Mouse (Mus musculus): ENCODE measurements around the gene Krtap17-1. TPM values are rescaled to one million over a fixed set of nuclear protein-coding genes. Genes with fewer than 3 reads are reported as not detected.

The Krtap17-1 gene
- polyA plus RNA-seq, 1 experiment = not detected

DNA sequence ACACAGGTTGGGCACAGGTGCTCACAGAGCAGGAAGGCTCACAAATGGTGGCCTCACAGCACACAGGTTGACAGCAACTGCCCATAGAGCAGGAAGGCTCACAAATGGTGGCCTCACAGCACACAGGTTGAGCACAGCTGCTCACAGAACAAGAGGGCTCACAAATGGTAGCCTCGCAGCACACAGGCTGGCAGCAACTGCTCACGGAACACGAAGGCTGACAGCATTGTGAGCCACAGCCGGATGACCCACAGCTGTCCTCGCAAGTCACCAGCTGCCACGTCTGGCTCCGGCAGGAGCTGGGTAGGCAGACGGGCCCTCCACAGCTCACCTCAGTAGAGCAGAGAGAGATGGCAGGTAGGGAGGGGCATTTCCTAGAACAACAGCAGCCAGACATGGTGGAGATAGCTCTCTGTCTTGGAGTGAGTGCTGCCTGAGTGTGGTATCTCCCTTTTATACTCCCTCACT is 7.6 kb downstream of the Krtap17-1 start, which contains the start of gene Krtap16-1:
Krtap16-1 (minus strand) TSS at position 418 of the 468 bp plus-strand sequence.
- WGBS = 80% methylated on average over 8 of the region's 8 CpGs
- no peak within 1 kb of the TSS for H3K27ac ChIP-seq (ENCODE audit: control insufficient read depth, insufficient read depth, low read depth, low read length, poor library complexity)
- no peaks in the 10 kb centered on the region; the same call in 1 of the 2 replicates for H3K4me1 ChIP-seq (ENCODE audit: control insufficient read depth, insufficient read depth, low read length)
- no peak within 1 kb of the TSS for H3K4me3 ChIP-seq (replicated peaks; ENCODE audit: control insufficient read depth, low read depth, low read length)
- TF ChIP-seq CTCF (IDR thresholded peaks at IDR 0.05; ENCODE audit: control insufficient read depth, insufficient read depth, low read length) = no peak
- TF ChIP-seq POLR2A (IDR thresholded peaks at IDR 0.05; ENCODE audit: borderline replicate concordance, control insufficient read depth, low read depth, low read length) = no peak

DNA sequence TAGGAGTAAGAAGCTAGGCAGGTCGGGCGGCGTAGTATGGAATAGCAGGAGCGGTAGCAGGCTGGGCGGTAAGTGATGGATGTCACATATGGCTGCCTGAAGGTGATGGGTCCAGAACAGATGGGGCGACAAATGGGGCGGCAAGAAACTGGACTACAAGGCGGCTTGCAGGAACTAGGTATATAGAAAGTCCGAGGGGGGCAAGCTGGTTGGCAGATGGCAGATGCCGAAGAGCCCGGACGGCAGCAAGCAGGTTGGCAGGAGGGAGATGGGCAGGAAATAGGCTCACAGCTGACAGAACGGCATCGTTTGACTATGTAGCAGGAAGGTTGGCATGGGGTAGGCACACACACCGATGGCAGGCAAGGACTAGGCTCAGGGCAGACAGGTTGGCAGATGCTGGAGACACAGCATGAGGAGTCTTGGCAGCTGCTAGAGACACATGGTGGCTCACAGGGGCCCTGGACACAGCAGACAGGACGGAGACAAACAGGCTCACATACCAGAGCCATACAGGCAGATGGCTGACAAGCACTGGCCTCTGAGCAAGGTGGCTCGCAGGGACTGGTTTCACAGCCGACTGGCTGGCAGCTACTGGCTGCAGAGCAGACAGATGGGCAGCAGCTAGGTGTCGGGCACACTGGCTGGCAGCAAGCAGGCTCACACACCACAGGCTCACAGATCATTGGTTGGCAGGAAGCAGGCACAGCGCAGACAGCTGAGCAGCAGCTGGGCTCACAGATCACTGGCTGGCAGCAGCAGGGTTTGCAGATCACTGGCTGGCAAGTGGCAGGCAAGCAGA is 8.3 kb downstream of the Krtap17-1 start:
- Histone ChIP-seq H3K4me3 (replicated peaks; ENCODE audit: control insufficient read depth, low read depth, low read length) (no peak overlapping the region), H3K27ac (ENCODE audit: control insufficient read depth, insufficient read depth, low read depth, low read length, poor library complexity) (no peak overlapping the region), H3K4me1 (ENCODE audit: control insufficient read depth, insufficient read depth, low read length) (no peaks in the 10 kb centered on the region)
- WGBS = 80% methylated on average over 20 of the region's 20 CpGs
- TF ChIP-seq CTCF (IDR thresholded peaks at IDR 0.05; ENCODE audit: control insufficient read depth, insufficient read depth, low read length) = no peak
- no peak for TF ChIP-seq POLR2A (IDR thresholded peaks at IDR 0.05; ENCODE audit: borderline replicate concordance, control insufficient read depth, low read depth, low read length)

DNA sequence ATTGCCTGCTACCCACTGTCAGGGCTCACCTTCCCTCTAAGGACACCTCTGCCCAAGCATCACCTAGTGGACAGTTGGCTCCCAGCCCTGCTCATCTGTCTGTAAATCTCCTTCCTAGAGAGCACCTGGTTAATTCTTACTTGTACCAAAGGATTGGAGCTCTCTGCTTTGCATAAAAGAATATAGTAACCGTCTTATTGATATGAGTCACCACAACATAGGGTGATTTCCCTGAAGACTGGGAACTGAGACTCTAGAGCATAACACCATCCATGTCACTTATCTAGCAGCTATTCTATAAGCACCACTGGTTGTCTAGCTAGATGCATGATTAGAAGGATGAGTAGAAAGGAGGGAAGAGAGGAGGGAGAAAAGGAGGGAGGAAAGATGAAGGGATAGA is 10.4 kb downstream of the Krtap17-1 start:
- WGBS = 79% methylated on average over 1 of the region's 1 CpGs
- H3K4me1 ChIP-seq (ENCODE audit: control insufficient read depth, insufficient read depth, low read length) = no peaks in the 10 kb centered on the region
- no peak overlapping the region for H3K27ac ChIP-seq (ENCODE audit: control insufficient read depth, insufficient read depth, low read depth, low read length, poor library complexity)
- no peak overlapping the region for H3K4me3 ChIP-seq (replicated peaks; ENCODE audit: control insufficient read depth, low read depth, low read length)
- TF ChIP-seq CTCF (IDR thresholded peaks at IDR 0.05; ENCODE audit: control insufficient read depth, insufficient read depth, low read length) (no peak), POLR2A (IDR thresholded peaks at IDR 0.05; ENCODE audit: borderline replicate concordance, control insufficient read depth, low read depth, low read length) (no peak)

DNA sequence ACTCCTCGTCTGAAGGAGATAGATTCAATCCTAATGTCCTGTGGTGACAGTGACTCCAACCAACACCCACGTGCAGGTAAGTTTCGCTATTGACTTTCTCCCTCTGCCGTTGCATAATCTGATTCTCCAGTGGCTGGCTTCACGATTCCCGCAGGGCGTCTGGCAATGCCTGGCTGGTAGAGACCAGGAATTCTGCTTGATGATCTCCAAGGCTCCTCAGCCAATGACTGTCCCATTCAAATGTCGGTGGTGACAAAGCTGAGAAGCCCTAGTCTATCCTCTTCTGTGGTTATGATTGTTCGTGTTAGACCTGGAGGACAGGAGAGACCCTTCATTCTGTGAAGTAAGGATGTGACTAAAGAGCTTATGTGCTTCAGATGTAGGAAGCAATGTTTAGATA is 11.1 kb downstream of the Krtap17-1 start:
- Histone ChIP-seq H3K27ac (ENCODE audit: control insufficient read depth, insufficient read depth, low read depth, low read length, poor library complexity) (no peak overlapping the region), H3K4me3 (replicated peaks; ENCODE audit: control insufficient read depth, low read depth, low read length) (no peak overlapping the region), H3K4me1 (ENCODE audit: control insufficient read depth, insufficient read depth, low read length) (no peaks in the 10 kb centered on the region)
- 80% methylated on average over 9 of the region's 9 CpGs for WGBS
- TF ChIP-seq CTCF (IDR thresholded peaks at IDR 0.05; ENCODE audit: control insufficient read depth, insufficient read depth, low read length) (no peak), POLR2A (IDR thresholded peaks at IDR 0.05; ENCODE audit: borderline replicate concordance, control insufficient read depth, low read depth, low read length) (no peak)

DNA sequence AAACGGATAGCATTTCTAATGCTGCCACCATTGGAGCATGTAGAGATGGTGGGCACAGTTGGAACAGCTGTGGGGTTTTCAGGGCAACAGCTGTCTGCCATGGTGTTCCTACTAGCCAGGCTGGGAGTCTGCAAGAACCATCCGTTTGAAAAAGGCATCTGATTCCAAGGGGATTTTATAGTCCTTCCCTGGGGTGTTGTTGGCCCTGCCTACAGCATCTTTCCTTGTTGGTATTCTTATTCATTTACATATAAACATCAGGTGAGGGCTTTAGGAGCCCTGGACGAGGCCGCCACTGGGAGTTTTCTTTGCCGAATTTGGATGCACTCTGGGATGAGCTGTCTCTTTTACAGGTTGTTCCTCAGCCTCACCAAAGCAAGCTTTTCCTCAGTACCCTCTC is 14.8 kb downstream of the Krtap17-1 start, which contains the start of gene Krtap29-1:
Krtap29-1 (minus strand) TSS at position 101 of the 400 bp plus-strand sequence.
- no peak for TF ChIP-seq CTCF (IDR thresholded peaks at IDR 0.05; ENCODE audit: control insufficient read depth, insufficient read depth, low read length)
- TF ChIP-seq POLR2A (IDR thresholded peaks at IDR 0.05; ENCODE audit: borderline replicate concordance, control insufficient read depth, low read depth, low read length) = no peak
- Histone ChIP-seq H3K4me1 (ENCODE audit: control insufficient read depth, insufficient read depth, low read length) (no peaks in the 10 kb centered on the region), H3K27ac (ENCODE audit: control insufficient read depth, insufficient read depth, low read depth, low read length, poor library complexity) (no peak within 1 kb of the TSS), H3K4me3 (replicated peaks; ENCODE audit: control insufficient read depth, low read depth, low read length) (no peak within 1 kb of the TSS)
- 71% methylated on average over 5 of the region's 5 CpGs for WGBS

DNA sequence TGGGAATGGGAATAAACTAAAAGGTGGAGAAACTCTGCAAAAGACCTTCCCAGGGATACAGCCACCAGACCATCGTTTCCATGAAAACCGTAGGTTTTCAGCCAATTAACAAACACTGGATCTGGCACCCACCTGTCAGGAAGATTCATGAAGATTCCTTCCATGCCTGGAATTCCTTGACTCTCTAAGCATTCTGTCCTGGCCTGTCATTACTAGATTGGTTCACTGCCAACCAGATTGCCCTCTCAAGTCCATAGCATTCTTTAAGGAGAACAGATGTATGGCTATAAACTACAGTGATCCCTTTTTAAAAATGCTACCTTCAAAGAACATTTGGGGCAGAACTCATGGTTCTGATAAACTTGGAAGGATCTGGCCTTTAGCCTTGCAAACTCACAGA is 27.8 kb downstream of the Krtap17-1 start:
- 27% methylated on average over 2 of the region's 2 CpGs for WGBS
- Histone ChIP-seq H3K27ac (ENCODE audit: control insufficient read depth, insufficient read depth, low read depth, low read length, poor library complexity) (no peak overlapping the region), H3K4me1 (ENCODE audit: control insufficient read depth, insufficient read depth, low read length) (no peaks in the 10 kb centered on the region), H3K4me3 (replicated peaks; ENCODE audit: control insufficient read depth, low read depth, low read length) (no peak overlapping the region)
- TF ChIP-seq CTCF (IDR thresholded peaks at IDR 0.05; ENCODE audit: control insufficient read depth, insufficient read depth, low read length) (no peak), POLR2A (IDR thresholded peaks at IDR 0.05; ENCODE audit: borderline replicate concordance, control insufficient read depth, low read depth, low read length) (no peak)

DNA sequence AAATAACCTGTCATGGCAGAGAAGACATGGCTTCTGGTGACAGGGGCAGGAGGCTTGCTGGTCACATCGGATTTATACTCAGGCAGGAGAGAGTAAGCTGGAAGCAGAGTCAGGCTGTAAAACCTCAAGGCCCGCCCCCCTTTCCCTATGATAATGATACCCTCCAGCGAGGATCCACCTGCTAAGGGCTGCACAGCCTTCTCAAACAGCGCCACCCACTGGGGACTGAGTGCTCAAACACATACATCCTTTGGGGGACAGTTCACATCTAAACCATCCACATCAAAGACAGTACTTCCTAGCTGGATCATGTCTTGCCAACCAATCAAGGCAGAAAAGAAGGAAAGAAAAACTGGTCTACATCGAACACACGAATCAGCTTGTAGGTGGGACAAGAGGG is 29.6 kb downstream of the Krtap17-1 start:
- no peak overlapping the region for H3K4me3 ChIP-seq (replicated peaks; ENCODE audit: control insufficient read depth, low read depth, low read length)
- WGBS = 55% methylated on average over 6 of the region's 6 CpGs

DNA sequence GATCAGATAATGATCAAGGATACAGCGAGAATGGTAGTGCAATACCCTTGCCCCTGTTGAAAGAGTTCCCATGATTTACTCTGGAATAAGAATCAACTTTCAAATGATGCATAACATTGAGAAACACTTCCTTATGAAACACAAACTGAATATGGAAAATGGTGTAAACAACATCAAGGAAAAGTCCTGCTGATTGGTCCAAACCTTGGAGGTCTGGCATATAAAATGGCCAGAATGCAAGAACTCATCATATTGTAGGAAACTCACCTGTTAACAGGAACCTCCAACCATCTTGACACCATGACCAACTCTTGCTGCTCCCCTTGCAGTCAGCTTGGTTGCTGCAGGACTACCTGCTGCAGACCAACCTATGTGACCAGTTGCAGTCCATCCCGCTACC is 45.6 kb downstream of the Krtap17-1 start, which contains the start of gene Krtap9-5:
Krtap9-5 (plus strand) TSS at position 301 of the 400 bp plus-strand sequence.
- WGBS = 84% methylated on average over 2 of the region's 2 CpGs
- Histone ChIP-seq H3K4me3 (replicated peaks; ENCODE audit: control insufficient read depth, low read depth, low read length) (no peak within 1 kb of the TSS), H3K4me1 (ENCODE audit: control insufficient read depth, insufficient read depth, low read length) (no peaks in the 10 kb centered on the region), H3K27ac (ENCODE audit: control insufficient read depth, insufficient read depth, low read depth, low read length, poor library complexity) (no peak within 1 kb of the TSS)
- TF ChIP-seq POLR2A (IDR thresholded peaks at IDR 0.05; ENCODE audit: borderline replicate concordance, control insufficient read depth, low read depth, low read length) = no peak
- no peak for TF ChIP-seq CTCF (IDR thresholded peaks at IDR 0.05; ENCODE audit: control insufficient read depth, insufficient read depth, low read length)

More for the DNA sequence above, 29.6 kb downstream of the Krtap17-1 start:
- H3K4me1 ChIP-seq (ENCODE audit: control insufficient read depth, insufficient read depth, low read length) = no peaks in the 10 kb centered on the region
- H3K27ac ChIP-seq (ENCODE audit: control insufficient read depth, insufficient read depth, low read depth, low read length, poor library complexity) = no peak overlapping the region
- no peak for TF ChIP-seq CTCF (IDR thresholded peaks at IDR 0.05; ENCODE audit: control insufficient read depth, insufficient read depth, low read length)
- TF ChIP-seq POLR2A (IDR thresholded peaks at IDR 0.05; ENCODE audit: borderline replicate concordance, control insufficient read depth, low read depth, low read length) = no peak

Other genes with a start within 250 kb of the Krtap17-1 start
- not detected in 2 replicates for gene Gm11595, start 221.1 kb downstream of the Krtap17-1 start, polyA plus RNA-seq (2011; ENCODE audit: insufficient read depth, insufficient read length, low replicate concordance, missing spikeins)
- not detected in 2 replicates for gene Krtap4-8, start 213.3 kb downstream of the Krtap17-1 start, polyA plus RNA-seq (2011; ENCODE audit: insufficient read depth, insufficient read length, low replicate concordance, missing spikeins)
- gene Krtap4-9, start 208.8 kb downstream of the Krtap17-1 start, polyA plus RNA-seq (2011; ENCODE audit: insufficient read depth, insufficient read length, low replicate concordance, missing spikeins) = not detected in 2 replicates
- not detected in 2 replicates for gene Gm11596, start 200.5 kb downstream of the Krtap17-1 start, polyA plus RNA-seq (2011; ENCODE audit: insufficient read depth, insufficient read length, low replicate concordance, missing spikeins)
- not detected in 2 replicates for gene Gm11569, start 195.1 kb downstream of the Krtap17-1 start, polyA plus RNA-seq (2011; ENCODE audit: insufficient read depth, insufficient read length, low replicate concordance, missing spikeins)
- gene Gm11554, start 189.5 kb downstream of the Krtap17-1 start, polyA plus RNA-seq (2011; ENCODE audit: insufficient read depth, insufficient read length, low replicate concordance, missing spikeins) = not detected in 2 replicates
- not detected in 2 replicates for gene Krtap4-13, start 184.1 kb downstream of the Krtap17-1 start, polyA plus RNA-seq (2011; ENCODE audit: insufficient read depth, insufficient read length, low replicate concordance, missing spikeins)
- gene Gm11564, start 178.3 kb downstream of the Krtap17-1 start, polyA plus RNA-seq (2011; ENCODE audit: insufficient read depth, insufficient read length, low replicate concordance, missing spikeins) = not detected in 2 replicates
- not detected in 2 replicates for gene 2300003K06Rik, start 155.9 kb downstream of the Krtap17-1 start, polyA plus RNA-seq (2011; ENCODE audit: insufficient read depth, insufficient read length, low replicate concordance, missing spikeins)
- not detected in 2 replicates for gene Krtap4-16, start 142.4 kb downstream of the Krtap17-1 start, polyA plus RNA-seq (2011; ENCODE audit: insufficient read depth, insufficient read length, low replicate concordance, missing spikeins)
- not detected in 2 replicates for gene Gm11568, start 136.1 kb downstream of the Krtap17-1 start, polyA plus RNA-seq (2011; ENCODE audit: insufficient read depth, insufficient read length, low replicate concordance, missing spikeins)
- not detected in 2 replicates for gene Gm11559, start 129.5 kb downstream of the Krtap17-1 start, polyA plus RNA-seq (2011; ENCODE audit: insufficient read depth, insufficient read length, low replicate concordance, missing spikeins)
- not detected in 2 replicates for gene Krtap9-1, start 120.6 kb downstream of the Krtap17-1 start, polyA plus RNA-seq (2011; ENCODE audit: insufficient read depth, insufficient read length, low replicate concordance, missing spikeins)
- not detected in 2 replicates for gene Gm11567, start 114.8 kb downstream of the Krtap17-1 start, polyA plus RNA-seq (2011; ENCODE audit: insufficient read depth, insufficient read length, low replicate concordance, missing spikeins)
- not detected in 2 replicates for gene Krtap31-1, start 86.1 kb downstream of the Krtap17-1 start, polyA plus RNA-seq (2011; ENCODE audit: insufficient read depth, insufficient read length, low replicate concordance, missing spikeins)
- not detected in 2 replicates for gene Gm11565, start 79.2 kb downstream of the Krtap17-1 start, polyA plus RNA-seq (2011; ENCODE audit: insufficient read depth, insufficient read length, low replicate concordance, missing spikeins)
- not detected in 2 replicates for gene Krtap31-2, start 57.7 kb downstream of the Krtap17-1 start, polyA plus RNA-seq (2011; ENCODE audit: insufficient read depth, insufficient read length, low replicate concordance, missing spikeins)
- not detected in 2 replicates for gene Krtap9-5, start 45.5 kb downstream of the Krtap17-1 start, polyA plus RNA-seq (2011; ENCODE audit: insufficient read depth, insufficient read length, low replicate concordance, missing spikeins)
- gene Krtap29-1, start 14.9 kb downstream of the Krtap17-1 start, polyA plus RNA-seq (2011; ENCODE audit: insufficient read depth, insufficient read length, low replicate concordance, missing spikeins) = not detected in 2 replicates
- gene Krtap16-1, start 7.4 kb downstream of the Krtap17-1 start, polyA plus RNA-seq (2011; ENCODE audit: insufficient read depth, insufficient read length, low replicate concordance, missing spikeins) = not detected in 2 replicates
- not detected in 2 replicates for gene Krt33a, start 22.2 kb upstream of the Krtap17-1 start, polyA plus RNA-seq (2011; ENCODE audit: insufficient read depth, insufficient read length, low replicate concordance, missing spikeins)
- gene Krt33b, start 35.9 kb upstream of the Krtap17-1 start, polyA plus RNA-seq (2011; ENCODE audit: insufficient read depth, insufficient read length, low replicate concordance, missing spikeins) = not detected in 2 replicates
- gene Krt34, start 47.6 kb upstream of the Krtap17-1 start, polyA plus RNA-seq (2011; ENCODE audit: insufficient read depth, insufficient read length, low replicate concordance, missing spikeins) = not detected in 2 replicates
- gene Krt31, start 56.6 kb upstream of the Krtap17-1 start, polyA plus RNA-seq (2011; ENCODE audit: insufficient read depth, insufficient read length, low replicate concordance, missing spikeins) = not detected in 2 replicates
- not detected in 2 replicates for gene Krt32, start 94.2 kb upstream of the Krtap17-1 start, polyA plus RNA-seq (2011; ENCODE audit: insufficient read depth, insufficient read length, low replicate concordance, missing spikeins)
- gene Krt35, start 102.2 kb upstream of the Krtap17-1 start, polyA plus RNA-seq (2011; ENCODE audit: insufficient read depth, insufficient read length, low replicate concordance, missing spikeins) = not detected in 2 replicates
- gene Krt36, start 111.6 kb upstream of the Krtap17-1 start, polyA plus RNA-seq (2011; ENCODE audit: insufficient read depth, insufficient read length, low replicate concordance, missing spikeins) = not detected in 2 replicates
- 4.1 TPM in 1 of 2 replicates, not detected in the other for gene Krt13, start 127.6 kb upstream of the Krtap17-1 start, polyA plus RNA-seq (2011; ENCODE audit: insufficient read depth, insufficient read length, low replicate concordance, missing spikeins)
- gene Krt15, start 141.9 kb upstream of the Krtap17-1 start, polyA plus RNA-seq (2011; ENCODE audit: insufficient read depth, insufficient read length, low replicate concordance, missing spikeins) = not detected in 2 replicates
- gene Krt19, start 154.7 kb upstream of the Krtap17-1 start, polyA plus RNA-seq (2011; ENCODE audit: insufficient read depth, insufficient read length, low replicate concordance, missing spikeins) = not detected in 2 replicates
- not detected in 2 replicates for gene Krt9, start 199.3 kb upstream of the Krtap17-1 start, polyA plus RNA-seq (2011; ENCODE audit: insufficient read depth, insufficient read length, low replicate concordance, missing spikeins)
- gene Krt14, start 213.6 kb upstream of the Krtap17-1 start, polyA plus RNA-seq (2011; ENCODE audit: insufficient read depth, insufficient read length, low replicate concordance, missing spikeins) = not detected in 2 replicates

All from bone marrow, adult 2 months (tissue).